Mouse (Mus musculus): Measurements from ENCODE around the gene Cradd.

The Cradd gene

DNA sequence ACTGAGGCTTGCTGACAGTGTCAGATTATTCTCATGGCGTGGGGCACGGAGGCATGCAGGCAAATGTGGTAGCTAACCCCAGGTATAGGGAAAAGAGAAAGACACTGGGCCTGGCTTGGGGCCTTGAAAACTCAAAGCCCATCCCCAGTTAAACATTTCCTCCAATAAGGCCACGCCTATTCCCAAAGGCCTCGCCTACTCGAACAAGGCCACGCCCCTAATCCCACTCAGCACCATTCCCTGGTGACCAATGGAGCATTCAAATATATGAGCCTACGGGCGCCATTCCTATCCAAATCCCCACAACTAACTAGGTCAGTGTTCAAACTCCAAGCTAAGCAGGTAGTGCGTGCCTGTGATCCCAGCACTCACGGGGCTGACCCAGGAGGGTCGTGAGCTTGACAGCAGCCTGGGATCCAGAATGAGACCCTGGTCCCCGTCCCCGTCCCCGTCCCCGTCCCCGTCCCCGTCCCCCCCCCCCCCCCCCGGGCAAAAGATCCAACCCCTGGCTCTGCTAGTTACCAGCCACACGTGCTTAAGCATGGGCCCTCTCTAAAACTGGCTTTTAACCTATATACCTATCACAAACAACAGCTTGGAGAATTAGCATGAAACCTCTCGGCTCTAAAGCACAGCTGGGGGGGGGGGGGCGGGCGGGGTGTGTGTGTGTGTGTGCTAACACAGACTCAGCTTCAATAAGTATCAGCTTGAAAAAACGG is 78.8 kb downstream of the Cradd start:
- peak; percentile 93 for DNase-seq (ENCODE audit: low read depth, low spot score)

DNA sequence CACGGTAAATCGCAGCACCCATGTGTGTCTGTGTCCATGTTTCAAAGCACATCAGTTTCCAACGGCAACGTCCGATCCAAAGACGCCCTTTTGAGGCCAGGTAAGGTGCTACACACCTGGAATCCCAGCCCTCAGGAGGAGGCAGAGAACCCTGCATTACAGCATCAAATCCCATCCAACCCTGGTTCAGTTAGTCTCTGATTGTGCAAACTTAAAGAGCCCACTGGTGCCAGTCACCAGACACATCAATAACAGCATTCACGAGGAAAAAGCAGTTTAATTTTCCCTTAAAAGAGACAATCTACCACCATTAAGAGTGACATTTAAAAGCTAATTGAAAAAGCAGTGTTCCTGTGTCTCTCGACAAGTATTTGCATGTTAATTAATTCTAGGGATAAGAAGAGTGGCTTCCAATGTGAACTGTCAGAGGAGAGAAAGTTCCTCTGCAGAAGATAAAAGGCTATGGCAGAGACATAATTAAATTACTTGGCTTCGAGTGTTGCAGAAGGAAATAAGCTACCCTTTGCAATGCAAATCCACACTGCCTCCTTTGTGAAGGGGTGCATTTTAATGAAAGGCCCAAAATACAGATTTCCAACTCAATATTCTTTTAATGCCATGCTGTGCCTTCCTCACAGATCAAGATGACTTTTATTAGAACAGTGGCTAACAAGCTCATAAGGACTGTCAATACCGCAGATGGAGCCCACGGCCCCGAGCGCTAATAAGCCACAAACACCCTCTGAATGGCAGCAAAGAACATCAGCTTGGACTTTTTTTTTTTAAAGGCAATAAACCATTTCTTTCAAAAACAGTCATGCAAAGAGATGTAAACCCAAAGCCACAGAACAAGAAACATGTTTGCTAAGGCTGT is 84.5 kb downstream of the Cradd start:
- no peak for DNase-seq (ENCODE audit: low read depth, low spot score)

DNA sequence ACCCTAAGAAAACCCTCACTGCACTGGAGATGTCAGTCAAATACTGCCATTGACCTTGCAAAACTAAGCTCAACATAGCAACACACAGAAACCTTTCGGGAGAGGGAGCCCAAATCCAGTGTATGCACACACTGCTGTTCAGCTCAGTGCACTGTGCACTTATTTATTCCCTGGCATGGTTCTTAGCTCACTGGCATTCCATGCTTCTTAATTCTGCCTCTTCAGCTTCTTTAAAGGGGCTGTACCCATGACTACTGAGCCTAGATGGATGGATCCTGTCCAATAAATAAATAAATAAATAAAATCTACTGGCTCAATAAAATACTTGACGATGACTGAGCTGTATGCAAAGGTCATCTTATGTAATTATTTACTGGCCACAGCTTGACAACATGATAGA is 85.3 kb downstream of the Cradd start:
- no peak for DNase-seq (ENCODE audit: low read depth, low spot score)

DNA sequence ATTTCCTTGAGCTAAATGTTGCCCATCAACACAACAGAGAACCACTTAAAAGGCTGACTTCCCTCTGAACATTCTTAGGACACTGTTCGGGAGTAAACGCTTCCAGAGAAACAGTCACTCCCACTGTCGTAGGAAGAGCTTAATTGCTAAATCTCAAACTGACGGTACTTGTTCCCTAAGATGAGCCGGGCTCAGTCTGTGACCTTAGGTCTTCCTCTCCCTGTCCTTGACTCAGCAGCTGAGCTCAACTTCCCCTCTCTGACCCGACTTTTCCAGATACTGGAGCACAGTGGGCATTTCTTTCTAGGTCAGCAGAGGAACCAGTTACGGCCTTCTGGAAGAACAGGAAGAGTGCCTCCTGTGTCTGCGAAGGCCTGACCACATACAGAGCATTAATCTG is 87.7 kb downstream of the Cradd start:
- DNase-seq (ENCODE audit: low read depth, low spot score), result peak; percentile 47

DNA sequence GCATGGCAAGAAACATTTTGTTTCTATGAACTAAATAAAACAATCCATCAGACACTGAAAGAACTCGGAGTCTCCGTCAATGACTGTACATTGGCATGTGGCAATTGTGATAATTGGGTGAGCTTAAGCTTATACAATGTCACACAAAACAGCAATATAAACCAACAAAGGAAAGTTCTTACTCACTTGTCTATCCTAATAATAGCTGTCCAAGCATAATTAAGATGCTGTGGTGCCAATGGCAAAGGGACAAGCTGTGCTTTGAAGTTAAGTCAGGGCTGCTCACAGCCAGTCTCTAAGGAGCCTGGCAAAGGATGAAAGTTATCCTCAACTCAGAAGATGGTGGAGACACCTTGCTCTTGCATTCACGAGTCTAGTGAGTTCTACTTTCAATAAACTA is 89.3 kb downstream of the Cradd start:
- DNase-seq (ENCODE audit: low read depth, low spot score), result no peak

DNA sequence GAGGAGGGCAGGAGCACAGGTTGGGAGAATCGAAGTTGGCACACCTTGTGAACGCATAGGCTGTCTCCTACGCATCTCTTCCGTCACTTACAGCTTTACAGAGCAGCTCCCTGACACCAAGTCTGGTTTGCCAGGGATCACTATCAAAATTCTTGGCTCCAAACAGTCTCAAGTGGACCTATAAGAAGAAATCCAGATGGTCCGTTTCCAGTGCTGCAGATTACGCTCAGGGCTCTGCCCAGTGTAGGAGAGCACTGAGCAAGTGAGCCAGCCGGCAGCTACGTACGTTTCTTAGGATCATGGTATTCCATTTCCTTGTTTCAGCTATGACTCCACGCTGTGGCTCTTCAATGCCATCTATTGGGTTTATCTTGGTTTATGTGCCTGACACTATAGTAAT is 90.9 kb downstream of the Cradd start:
- no peak for DNase-seq (ENCODE audit: low read depth, low spot score)

DNA sequence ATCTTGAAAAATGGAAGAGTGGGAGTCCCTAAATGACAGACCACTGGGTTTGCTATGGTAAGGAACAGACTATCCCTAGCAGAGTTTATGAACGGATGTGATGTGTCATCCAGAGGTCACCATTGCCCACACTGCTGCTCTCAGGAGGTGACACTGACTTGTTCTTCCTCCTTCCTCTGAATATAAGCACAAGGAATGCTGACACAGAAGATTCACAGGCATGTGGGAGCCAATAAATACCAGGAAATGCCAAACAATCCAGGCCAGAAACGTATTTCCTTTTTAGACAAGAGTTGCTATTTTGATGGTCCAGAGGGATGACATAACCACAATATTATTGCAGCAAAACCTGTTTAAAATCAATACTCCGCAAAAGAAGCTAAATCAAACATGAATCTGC is 91.4 kb downstream of the Cradd start:
- DNase-seq (ENCODE audit: low read depth, low spot score), result no peak

DNA sequence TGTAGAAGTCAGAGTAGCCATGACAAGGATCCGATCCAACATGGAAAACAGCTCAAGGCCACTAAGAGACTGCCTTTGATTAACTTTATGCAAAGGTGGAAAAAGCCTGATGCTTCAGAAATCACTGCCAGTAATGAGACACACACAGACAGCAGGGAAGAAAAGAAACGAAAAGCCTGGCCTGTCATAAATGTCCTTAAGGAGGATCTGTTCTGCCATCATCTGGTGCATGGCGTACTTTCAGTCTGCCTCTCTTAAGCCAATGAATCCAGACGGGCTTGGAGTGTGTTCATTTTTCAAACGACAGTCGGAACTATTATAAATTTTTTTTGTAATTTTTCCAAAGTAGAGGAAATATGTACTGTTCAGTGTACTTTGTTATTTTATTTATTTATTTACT is 95.7 kb downstream of the Cradd start:
- no peak for DNase-seq (ENCODE audit: low read depth, low spot score)

DNA sequence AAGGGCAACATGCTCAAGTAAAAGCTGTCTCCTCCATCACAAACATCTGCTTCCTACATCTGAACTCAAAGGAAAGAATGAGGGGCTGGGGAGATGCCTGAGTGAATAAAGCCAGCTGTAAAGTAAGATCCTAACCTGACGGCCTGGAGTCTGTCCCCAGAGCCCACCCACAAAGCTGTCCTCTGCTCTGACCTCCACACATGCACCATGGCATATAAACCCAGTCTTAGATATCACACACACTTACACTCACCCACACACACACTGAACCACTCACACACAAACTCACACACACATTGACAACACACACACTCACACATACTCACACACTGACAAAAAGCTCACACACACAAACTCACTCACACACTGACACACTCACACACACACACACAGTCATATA is 96.3 kb downstream of the Cradd start:
- DNase-seq (ENCODE audit: low read depth, low spot score), result no peak

DNA sequence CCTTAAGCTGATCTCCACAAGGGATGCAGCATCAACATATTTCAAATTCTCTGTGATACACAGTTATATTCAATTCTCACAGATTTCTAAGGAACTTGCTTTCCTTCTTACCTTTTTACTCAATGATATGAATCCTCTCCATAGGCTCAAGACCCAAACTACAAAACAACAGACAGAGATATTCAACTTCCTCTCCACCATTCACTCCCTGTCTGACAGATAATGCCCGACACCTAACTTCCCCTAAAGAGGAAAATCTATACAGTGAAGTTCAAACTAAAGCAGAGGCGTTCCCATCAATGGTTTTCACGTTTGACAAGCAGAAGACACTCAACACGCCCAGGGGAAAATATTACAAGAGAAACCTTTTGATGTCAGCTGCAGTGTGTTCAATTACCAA is 97.2 kb downstream of the Cradd start:
- DNase-seq (ENCODE audit: low read depth, low spot score), result no peak

DNA sequence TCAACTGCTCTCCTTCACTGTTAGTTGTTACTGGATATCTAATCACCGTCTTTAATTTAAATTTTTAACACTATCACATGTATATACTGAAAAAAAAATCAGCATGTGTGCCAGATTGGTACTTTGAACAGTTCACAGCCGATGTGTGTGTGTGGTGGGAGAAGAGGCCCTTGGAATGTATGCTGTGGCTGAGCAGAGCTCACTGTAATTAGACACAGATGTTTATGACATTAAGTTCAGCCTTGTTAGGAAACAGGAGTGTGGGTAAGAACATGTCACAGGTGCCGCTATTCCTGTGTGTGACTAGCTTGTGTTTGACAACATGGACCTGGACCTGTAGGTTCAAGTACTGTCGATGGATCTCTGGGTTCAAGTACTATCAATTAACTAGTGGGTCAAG is 98.9 kb downstream of the Cradd start:
- no peak for DNase-seq (ENCODE audit: low read depth, low spot score)

DNA sequence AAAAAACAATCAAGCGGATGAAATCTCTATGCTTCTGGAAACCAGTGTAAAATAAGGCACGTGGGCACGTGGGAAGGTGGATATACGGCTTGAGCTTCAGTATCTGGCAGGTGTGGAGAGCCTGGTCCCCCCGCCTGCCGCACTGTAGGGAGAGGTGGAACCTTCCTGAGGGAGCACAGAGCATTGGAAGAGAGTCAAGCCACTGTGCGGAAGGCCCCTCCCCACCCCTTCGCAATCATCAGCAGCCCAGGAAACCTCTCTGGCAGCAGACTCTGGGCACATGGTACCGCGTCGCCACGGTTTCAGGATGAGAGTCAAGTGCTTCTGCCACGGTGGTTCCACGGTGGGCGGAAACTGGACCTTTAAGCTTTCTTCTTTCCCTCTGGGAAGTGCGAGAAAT is 100.7 kb downstream of the Cradd start:
- DNase-seq (ENCODE audit: low read depth, low spot score), result peak; percentile 55

DNA sequence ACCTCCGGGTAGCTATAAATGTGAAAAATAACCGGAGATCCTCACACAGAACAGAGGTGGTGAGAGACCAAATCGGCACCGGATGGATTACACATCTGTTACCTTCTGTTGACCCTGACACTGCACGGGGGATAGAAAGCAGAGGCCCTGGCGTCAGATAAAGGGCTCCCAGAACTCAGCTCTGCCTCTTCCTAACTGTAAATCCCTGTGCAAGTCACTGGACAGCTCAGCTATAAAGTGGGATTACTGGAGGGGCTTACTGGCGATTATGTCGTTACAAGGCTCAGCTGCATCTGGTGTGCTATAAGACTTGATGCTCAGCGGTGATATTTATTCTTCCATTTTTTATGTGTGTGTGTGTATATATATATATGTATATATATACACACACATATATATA is 102.0 kb downstream of the Cradd start:
- no peak for DNase-seq (ENCODE audit: low read depth, low spot score)

DNA sequence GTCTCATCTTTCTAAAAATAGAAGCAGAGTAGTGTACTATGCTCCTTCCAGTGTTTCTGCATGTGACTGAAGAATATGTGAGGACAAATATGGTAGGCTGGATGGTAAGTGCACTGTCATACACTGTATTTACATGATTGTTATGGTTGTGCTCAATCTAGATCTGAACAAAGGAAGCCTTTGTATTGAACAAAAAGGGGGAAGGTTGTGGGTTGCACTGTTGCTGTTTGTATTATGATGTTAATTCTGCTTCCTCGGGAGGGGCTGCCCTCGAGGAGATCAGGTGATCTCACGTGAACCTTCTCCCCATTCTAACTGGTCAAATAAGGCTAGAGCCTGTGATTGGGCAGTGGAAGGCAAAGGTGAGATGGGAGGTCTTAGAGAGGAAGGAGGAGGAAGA is 103.4 kb downstream of the Cradd start:
- DNase-seq (ENCODE audit: low read depth, low spot score), result peak; percentile 96

DNA sequence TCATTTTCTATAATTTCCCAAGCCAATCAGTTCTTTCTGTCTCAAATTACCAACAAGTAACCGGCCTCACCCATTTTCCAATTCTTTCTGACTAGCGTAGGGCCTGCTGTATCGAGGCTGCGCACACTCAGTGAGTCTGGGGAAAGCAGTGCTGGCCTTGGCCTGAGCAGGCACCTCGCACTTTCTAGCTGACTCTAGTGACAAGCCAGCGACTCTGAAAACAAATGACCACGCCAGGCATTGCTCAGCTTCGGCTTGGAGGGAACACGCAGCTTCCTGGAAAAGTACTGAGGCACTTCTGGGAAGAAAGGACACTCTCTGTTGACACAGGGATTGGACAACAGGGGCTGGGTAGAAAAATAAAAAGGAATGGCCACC is 105.3 kb downstream of the Cradd start:
- DNase-seq (ENCODE audit: low read depth, low spot score), result peak; percentile 28

DNA sequence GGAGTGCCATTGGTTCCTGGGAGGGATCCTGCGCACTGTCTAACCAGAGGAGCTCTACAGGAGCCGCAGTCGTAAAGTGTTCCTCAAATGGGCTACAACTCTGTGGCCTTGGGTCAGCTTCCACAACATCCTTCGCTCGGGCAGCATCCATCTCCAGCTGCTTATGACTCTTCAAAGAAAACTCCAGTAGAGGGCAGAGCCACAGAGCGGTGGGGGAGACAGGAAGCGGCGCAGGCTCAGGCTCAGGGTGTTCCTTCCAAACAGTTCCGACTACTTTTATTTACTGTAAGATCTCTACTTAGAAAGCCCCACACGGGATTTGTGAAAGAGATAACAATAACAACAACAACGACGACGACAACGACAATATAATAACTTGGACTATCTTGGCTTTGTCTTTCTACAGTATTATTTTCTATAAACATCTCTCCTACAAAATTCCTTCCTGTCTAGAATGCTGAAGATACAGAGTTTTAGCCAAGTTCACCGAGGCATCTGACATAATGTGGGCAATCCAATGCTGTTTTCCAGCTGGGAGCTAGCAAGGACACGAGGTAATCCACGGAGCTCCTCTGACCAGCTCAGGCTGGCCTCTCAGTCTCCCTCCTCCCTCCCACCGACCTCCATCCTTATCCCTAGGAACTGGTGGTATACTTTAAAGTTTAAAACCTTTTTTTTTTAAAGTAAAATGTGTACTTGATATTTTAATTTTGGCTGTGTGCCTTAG is 105.8 kb downstream of the Cradd start:
- peak; percentile 88 for DNase-seq (ENCODE audit: low read depth, low spot score)

DNA sequence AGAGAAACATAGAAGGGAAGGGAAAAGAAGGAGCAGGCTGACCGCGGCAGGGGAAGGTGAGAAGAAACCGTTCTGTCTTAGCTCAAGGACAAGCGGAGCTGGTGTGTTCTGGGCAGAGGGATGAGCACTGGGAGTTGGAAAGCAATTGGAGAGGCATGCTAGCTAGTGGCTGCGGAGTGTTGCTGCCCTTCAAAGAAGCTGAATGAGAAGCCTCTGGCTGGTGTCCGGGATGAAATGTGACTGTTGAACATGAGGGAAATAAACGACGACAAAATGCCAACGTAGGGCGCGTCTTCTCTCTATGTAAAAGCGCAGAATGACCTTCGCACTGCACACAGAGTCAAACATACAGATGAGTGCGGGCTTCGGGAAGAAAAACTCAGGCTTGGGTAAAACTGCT is 108.6 kb downstream of the Cradd start:
- DNase-seq (ENCODE audit: low read depth, low spot score), result peak; percentile 41

DNA sequence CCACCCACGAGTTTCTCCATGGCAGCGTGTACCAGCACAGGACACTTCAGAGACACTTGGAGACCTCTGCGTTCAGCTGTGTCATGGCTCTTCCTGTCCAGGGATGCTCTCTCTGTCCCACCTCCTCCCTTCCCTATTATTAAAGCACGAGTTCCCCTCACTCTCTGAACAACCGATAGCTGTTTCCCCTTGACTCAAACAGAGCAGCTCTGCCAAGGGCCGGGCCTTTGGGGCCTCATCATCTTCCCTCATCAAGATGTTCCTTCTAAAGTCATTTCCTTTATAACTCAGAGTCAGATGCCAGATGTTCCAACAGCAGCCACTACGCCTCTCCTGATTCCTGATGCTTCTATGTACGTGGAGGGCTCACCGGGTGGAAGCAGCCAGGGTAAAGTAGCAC is 110.1 kb downstream of the Cradd start:
- DNase-seq (ENCODE audit: low read depth, low spot score), result no peak

DNA sequence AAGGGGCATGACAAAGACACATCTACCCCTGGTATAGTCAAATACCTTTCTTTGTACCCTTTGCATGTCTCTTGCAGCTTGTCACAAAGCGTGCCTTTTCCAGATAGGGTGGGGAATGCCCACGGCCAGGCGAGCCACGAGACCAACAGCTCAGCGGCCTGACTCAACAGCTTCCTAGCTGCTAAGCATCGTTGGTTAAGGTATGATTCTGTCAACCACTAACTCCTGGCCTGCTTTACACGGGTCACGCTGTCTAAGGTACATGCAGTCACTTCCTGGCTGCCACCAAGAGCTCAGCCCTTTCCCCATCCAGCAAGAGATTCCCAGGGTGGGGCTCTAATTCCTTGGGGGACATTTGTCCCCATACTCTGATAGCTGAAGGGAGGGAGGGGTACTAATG is 110.6 kb downstream of the Cradd start:
- DNase-seq (ENCODE audit: low read depth, low spot score), result no peak

DNA sequence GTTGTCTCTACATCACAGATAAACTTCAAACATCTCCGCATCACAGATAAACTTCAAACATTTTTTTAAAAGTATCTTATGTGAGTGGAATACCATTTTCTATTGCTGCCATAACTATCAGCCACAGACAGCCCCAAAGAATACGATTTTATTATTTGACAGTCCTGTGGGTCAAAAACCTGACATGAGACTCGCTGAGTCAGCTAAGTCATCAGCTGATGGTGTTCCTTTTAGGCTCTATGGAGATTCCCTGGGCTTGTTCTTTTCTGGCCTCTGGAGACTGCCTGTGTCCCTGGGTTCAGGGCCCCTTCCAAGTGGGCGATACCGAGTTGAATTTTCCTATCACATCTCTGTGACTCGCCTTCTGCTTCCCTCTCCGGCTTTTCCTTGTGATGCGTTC is 112.3 kb downstream of the Cradd start:
- DNase-seq (ENCODE audit: low read depth, low spot score), result no peak

DNA sequence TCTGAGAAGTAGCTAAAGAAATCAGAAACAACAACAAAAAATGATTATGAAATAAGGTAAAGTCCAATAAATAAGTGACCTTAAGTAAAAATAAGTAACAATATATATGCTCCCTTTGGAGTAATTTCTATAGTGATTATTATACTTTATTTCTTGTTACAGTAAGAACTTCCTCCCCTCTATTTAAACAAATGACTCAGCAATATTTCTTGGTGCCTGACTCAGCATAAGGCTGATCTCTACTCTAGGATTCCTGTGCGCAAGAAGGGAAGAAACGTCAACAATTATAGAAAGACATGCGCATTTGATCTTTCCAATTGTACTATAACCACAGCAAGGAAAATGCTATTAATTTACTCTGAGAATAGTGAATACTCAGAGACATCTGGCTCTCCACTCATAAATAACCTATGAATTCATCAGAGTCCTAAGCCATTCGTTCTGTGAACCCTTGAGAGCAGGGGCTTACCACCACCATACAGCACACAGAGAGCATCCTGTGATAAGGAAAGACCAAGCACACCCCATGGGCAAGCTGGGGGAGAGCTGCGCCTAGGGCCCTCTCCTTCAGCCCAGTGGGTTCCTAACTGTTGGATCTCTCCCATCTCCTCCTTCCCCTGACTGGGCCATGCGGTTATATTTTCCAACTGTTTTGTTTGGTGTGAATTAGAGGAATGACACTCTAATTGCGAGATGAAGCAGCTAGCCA is 113.1 kb downstream of the Cradd start:
- DNase-seq (ENCODE audit: low read depth, low spot score), result no peak

DNA sequence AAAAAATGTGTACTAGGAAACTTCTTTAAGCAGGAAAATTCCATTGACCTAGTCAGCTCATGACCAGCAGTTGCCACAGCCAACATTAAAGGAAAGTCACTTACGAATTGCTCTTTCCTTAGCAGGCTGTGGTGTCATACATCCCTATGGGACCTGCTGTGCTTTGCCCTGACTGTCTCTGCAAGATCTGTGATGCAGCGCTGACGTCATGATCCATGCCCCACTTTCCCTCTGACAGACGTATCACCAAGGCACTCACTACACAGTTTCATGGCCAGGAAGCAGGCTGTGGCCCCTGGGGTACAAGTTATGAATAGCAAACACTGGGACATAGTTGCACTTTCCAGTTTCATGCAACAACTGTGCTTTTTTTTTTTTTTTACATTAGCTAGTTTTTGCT is 113.8 kb downstream of the Cradd start:
- DNase-seq (ENCODE audit: low read depth, low spot score), result no peak
